Mouse (Mus musculus) skeletal muscle tissue, adult 2 months (tissue): ENCODE data around the gene Gcfc2.

Experiments
- DNase-seq: peaks from one replicate; pipeline ENCODE4 v3.0.0-alpha.2; 2012; ENCODE audit warnings: low read depth, low spot score

The Gcfc2 gene

DNA sequence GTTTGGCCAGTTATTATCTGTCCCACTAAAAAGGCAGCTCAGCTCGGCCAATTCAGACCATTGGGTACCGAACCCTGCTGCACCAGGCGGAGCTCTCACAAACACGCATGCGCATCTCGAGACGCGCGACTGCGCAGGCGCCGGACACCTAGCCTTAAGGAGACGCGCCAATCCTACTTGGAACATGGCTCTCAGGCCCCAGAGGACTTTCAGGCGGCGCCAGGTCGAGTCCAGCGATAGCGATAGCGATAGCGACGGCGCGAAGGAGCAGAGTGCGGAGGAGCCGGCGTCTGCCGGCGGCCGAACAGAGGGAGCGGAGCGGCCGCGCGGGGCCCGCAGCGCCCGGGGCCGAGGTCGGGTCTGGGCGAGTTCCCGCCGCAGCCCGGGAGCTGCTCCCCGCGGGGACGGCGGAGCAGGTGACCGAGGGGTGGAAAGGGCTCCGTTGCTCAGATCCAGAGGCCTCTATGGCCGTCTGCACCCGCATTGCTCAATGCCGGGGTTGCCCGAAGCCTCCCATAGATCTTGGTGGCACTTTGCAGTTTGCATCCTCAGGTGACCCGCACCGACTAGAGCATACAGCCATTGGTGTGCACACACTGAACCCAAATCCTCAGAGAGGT lies at the start of gene Gcfc2:
Gene Gcfc2, plus strand, starts transcription at position 147 of the 620 bp plus-strand sequence.
- peak; percentile 93 for DNase-seq

DNA sequence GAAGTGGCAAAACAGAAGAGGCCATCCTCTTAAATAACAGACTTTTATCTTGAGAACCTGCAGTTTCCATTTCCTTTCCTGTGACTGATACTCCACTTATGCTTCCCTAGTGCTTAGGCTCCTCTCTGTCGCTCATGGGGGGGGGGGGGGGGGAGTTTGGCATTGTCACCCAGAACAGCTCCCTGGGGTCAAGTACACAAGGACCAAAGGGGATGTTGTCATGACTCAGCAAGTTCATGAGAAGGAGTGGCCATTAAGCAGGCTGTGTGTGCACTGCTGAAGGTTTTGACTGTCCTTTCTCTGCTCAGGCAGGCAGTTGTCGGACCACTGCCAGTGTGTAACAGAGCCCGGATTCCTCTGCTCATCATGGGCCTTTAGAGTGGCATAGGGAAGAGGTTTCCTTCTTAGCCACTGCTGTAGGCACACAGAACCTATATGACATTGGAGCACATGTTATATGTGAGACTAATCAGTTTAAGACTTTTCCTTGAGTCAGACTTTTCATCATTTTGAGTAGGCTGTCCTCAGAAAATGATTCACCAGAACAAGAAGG lies 27.7 kb upstream of the Gcfc2 start:
- no peak for DNase-seq

DNA sequence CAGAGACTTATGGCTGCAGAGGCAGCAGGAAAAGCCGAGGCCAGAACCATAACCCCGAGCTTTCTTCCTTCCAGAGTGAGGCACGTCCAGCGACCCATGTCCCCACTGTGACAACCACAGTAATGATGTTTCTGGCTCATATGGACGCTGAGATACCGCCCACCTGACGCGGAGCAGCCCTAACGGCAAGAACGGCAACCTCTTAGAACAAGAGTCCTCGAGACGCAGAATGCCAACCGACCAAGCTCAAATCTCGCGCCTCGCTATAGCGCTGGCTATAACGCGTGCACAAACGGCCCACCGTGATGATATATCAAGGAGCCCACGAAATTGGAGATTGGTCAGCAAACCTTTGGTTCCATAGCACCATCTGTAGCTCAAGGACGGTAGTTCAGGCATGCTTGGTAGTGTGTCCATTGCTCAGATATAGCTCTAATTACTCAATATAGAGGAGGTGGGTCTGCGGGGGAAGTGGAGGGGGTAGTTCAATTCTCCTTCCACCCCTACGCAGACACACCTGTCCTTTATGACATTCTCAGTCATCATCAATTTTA lies 13.1 kb upstream of the Gcfc2 start:
- DNase-seq = no peak

DNA sequence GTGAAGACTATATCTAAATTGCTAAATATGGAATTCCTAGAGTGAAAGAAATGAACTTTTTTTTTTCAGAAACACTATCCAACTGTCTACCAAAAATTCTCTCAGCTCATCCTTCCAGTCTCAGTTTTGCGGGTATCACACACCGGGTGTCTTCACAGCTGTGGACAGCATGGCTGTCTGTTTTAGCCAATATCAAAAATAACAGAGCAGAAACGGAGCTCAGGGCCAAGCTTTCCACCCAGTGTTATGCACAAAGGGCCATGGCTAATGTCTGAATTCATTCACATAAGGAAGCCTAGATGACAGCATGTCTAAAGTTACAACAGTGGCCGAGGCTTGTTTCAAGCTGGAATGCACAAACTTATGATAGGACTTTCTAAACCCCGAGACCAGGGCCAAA lies 12.2 kb upstream of the Gcfc2 start:
- DNase-seq = no peak

DNA sequence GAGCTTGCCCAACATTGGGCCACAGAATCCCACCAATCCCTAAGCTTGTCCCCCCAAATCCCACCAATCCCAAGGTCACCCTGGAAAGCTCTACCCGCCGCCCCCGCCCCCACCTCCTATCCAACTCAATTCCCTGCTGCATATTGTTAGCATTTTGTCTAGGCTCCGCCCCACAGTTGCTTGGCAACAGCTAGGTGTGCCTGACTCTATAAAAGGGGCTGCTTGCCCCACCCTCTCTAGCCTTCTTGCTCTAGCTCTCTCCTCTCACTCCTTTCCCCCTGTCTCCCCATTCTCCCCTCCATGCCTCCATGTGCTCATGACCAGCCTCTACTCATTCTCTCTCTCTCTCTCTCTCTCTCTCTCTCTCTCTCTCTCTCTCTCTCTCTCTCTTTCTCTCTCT lies 11.8 kb upstream of the Gcfc2 start:
- no peak for DNase-seq

DNA sequence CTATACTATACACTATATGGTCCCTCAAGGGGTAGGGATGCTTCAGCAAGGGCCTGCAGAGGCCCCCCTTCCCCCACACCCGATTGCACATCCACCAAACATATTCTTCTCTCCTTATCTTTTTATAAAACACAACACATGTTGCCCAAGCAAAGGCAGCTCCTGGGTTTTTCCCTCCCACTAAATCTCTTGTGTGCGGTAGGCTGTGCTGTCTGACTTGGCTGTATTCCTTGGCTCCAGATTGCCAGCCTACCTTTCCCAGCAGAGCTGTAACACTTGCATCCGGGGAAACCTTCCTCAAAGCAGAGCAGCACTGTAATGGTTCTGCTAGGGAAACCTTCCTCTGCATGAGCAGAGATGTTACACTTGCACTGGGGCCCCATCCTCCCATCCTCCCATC lies 11.3 kb upstream of the Gcfc2 start:
- DNase-seq = no peak

DNA sequence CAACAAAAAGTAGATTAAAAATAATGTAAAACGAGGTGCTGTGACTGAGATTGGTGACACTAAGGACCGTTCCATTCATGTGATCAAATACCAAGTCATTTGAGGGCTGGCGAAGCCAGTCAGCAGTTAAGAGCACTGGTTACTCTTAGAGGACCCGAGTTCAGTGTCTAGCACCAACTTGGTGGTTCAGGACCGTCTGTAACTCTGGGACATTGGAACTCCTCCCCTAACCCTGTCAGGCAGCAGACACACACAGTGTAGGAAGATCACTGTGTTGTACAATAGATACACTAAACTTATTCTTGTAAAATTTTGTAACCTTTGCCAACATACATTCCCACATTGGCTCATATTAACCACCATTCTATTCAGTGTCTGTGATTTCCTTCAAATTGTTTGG lies 835 bp downstream of the Gcfc2 start:
- no peak for DNase-seq

DNA sequence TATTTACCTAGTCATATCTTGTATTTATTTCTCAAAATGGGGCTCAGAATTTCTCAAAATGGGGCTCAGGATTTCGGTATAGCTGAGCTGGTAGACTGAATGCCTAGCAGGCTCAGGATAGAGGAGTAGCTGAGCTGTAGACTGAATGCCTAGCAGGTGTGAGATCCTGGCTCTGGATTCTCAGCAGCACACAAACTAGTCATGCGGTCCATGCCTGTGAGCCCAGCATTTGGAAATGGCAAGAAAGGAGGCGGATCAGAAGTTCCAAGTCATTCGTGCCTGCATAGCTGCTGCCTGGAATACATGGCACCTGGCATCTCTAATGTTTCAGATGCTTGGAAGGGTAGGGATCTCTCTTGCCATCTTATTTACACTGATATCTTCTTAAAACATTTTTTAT lies 5.9 kb downstream of the Gcfc2 start:
- DNase-seq = no peak

DNA sequence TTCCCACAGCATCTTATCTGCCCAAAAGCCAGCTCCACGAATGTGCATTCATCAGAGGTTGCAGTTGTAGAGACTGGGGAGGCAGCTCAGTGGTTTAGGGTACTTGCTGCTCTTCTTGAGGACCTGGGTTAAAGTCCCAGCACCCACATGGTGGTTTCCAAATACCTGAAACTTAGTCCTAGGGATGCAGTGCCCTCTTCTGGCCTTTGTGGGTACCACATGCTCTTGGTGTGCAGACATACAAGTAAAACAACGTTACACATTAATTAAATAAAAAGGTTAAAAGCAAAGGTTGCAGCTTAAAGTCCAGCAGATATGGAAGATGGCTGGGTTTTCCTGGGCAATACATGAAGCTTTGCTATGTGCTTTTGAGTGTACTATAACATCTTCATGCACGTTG lies 9.8 kb downstream of the Gcfc2 start:
- DNase-seq = no peak

DNA sequence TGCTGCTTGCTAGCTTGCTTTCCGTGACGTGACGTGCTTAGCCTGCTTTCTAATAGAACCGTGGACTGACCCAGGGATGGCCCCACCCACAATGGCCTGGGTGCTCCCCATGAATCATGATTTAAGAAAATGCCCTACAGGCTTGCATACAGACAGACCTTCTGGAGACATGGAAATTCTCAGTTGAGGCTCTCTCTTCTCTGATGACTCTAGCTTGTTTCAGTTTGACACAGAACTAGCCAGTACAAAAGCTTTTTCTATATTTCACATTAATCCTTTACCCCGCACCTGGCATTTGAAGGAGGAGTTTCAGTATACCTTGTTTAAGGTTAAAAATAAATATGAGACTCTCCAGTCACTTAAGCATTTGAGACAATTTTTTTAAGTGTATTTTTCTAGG lies 18.2 kb downstream of the Gcfc2 start:
- no peak for DNase-seq

DNA sequence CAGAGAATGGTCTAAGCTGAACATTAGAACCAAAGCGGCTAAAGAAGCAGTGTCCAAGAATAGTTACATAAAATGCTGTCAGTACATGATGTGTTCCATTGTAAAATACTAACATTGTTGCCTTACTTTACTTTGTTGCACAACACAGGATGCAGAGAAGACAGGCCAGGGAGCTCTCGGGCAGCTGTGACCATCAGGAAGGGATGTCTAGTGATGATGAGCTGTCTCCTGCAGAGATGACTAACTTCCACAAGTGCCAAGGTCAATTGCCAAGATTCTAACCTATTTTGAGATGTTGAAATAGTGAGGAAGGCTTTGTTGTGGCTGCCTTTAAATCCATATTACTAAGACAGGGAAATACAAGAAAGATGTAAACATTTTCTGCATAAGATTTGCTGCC lies 19.8 kb downstream of the Gcfc2 start:
- DNase-seq = no peak

DNA sequence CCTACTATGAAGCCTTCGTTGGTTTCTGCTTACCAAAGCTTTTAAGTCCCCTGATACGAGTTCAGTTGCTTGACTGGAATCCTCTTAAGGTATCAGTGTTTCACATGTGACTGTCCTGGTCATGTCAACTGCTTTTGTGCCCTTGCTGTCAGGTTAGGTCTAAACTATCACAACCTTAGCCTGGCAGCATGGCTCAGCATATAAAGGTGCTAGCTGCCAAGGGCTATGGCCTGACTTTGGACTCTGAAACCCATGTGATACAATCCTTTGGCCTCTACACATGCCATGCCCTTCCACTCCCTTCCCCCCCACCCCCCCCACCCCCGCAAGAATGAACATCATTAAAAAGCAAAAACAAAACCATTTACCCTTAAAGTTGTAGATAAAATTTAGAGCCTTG lies 21.0 kb downstream of the Gcfc2 start:
- no peak for DNase-seq

DNA sequence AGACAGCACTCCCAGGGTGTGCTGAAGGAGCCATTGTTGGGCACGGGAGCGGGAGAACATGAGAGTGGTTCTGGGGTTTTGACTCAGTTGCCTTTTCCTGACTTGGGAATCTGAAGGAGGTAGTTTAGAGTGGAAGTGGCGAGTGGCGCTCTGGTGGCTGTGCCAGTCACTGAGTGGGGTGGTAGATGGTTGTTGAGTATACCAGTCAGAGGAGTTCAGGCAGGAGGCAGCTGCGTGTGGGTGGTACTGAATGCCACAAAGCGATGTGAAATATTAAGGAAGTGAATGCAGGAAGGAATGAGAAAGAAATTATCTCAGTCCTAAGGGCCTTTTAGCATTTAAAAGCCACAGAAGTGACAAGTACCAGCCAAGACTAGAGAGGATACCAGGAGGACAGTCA lies 23.4 kb downstream of the Gcfc2 start:
- DNase-seq = no peak

DNA sequence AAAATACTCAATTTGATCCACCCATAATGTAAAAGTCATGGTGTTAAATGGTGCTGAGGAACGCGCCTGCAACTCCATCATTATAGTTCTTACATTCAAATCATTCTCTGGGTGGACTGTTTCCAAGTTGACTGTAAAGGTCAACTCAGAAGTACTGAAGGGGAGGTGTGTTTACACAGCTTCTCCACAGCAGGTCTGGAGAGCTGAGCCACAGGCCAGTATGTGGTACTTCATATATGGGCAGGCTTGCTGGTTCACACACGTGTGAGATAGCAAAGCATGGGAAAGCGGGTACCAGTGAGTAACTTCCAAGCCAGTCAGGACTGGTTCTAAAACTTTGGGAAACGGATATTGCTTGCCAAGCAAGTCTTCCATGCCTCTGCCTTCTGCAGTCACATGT lies 31.7 kb downstream of the Gcfc2 start:
- DNase-seq = no peak

DNA sequence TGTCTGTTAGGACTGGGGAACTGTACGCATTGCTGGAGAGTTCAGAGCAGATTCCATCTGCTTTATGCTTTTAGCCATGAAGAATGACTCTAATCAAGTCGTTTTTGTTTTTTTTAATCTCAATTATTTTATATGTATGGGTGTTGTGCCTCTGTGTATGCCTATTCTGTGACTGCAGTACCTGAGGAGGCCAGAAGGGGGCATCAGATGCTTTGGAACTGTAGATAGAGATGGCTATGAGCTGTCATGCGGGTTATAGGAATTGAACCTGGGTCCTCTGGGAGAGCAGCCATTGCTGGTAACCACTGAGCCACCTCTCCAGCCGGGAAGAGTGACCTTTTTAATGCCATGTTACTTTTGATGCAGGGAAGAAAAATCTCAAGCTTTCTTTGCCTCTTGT lies 32.9 kb downstream of the Gcfc2 start:
- no peak for DNase-seq

DNA sequence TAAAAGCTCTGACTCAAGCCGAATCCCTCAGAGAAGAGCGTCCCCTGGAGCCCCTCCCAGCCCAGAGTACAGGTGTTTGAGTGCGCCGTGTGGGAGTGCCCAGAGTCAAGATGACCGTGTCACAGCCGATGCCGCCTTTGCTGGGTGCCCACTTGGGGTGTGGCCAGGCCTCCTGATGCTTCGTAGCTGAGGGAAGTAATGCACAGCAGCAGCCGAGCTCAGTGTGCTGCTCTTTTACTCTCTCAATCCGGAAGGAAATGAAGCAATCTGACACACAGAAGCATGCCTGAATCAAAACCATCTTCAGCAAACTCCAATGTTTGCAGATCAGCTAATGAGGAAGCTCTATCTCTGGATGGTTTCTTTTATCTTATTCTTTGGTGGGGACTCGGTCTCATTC lies 34.5 kb downstream of the Gcfc2 start:
- DNase-seq = peak; percentile 13

DNA sequence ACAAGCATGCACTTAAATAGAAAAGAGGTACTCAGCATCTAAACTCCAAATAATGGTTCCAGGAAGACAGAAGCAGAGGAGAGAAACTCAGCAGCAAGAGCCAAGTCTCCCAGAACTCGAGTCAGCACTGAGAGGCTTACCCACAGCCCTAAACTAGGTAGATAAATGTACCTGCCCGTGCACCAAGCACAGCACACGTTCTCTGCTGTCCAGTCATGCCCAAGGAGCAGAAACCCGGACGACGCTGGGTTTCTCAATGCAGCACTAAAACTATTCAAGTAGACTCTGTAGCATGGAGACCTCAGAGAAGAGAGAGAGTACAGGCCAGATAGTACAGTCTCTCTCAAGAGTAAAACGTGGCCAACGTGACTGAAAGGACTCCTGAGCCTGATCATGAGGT lies 36.4 kb downstream of the Gcfc2 start:
- DNase-seq = no peak

DNA sequence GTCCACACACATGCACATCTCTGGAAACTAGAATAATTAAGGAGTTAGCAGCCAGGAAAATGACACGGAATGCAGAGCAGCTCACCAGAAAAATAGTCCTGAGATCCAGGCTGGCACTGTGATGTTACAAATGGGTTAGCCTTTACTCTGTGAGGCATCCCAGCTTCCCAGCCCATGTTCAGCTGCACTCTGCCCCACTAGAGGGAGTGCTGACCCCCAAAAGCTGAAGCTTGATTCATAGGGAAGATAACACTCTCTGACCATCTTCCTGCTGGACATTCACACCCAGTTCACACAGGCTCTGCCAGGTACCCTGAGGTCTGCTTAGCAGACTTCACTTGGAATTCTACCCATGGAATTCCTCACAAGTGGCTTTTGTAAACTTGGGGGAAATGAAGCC lies 36.8 kb downstream of the Gcfc2 start:
- DNase-seq = no peak

DNA sequence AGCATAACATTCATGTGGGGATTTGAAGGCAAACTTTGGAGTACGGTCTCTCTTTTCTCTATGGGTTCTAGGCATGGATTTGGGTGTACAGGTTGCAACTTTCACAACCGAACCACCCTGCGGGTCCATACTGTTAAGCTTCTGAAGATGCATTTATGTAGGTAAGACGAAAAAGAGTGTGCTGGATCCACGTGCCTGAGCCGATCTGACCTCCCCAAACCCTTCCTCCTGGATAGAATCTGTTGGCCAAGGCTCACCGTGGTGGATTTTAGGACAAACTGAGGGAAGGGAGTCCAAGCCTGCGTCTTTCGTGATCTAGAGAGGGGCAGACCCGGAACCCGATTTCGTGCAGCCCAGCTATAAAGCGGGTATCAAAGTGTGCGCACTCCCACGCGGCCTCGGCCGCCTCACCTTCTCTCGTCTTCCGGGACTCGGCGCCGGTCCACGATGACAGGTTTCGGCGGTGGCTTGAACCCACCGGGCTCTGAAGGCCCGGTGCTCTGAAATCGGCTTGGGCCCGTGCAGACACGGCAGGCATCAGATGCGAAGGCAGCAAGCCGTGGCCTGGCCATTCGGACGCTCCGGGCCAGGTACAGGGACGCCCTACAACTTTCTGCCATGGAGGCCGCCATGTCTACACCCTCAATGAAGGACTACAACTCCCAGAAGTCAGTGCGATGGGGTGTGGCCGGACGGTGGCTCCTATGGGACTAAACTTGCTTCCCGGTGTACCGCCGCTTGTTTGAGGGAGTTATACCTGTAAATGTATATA lies 42.0 kb downstream of the Gcfc2 start, which contains the start of gene Mrpl19:
Gene Mrpl19, minus strand, starts transcription at position 663 of the 772 bp plus-strand sequence.
- DNase-seq = peak; percentile 68

DNA sequence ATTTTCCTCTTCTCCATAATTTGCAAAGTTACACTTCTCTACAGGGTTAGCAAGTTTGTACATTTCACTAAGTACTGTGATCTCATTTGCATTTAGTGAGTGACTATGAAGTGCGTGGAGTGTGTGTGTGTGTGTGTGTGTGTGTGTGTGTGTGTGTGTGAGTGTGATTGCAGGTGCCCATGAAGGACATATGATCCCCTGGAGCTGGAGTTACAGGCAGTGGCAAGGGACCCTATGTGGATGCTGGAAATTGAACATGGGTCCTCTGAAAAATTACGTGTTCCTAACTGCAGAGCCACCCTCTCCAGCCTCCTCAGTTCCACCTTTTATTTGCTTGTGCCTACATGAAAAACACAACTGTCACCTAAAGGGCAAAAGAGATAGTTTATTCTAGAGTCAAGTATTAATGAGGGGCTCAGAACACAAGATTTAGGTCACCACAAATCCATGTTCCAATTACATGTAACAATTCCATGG lies 42.6 kb downstream of the Gcfc2 start:
- DNase-seq = no peak

DNA sequence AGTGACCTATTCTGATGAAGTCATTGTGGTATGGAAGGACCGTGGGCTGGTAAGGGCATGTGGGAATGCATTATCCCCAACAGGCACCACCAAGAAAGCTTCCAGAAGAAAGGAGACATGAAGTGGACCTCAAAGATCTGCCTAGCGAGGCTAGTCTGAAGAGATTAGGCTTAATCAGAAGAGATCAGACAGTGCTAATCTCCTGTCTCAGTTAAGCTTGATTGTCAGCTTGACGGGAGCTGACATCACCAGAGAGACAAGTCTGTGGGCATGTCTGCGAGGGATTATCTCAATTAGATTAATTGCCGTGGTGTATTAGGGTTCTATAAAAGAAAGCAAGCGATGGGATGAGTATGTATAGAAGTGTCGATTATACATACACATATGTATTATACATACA lies 47.7 kb downstream of the Gcfc2 start:
- DNase-seq = no peak

DNA sequence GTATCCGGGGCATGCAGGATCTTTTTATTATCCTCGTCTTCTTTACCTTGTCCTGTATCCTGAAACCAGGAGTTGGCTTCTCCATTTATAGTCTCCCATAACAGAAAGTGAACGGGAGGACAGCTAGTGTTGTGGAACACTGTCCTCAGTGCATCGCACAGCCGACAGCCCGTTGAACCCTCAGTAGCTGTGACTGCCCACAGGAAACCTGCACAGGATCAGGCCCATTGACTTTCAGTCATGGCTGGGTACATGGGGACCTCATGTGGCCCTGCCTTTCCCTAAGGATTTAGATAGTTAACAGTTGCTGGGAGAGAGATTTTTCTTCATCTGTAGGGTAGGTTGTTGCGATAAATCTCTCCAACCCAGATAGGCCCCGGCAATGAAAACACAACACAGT lies 49.1 kb downstream of the Gcfc2 start:
- no peak for DNase-seq
